Mouse (Mus musculus): ENCODE data around the gene Ino80b.
A peak's percentile ranks its signal among the peaks of the same experiment; 100 is the strongest.

Gene Ino80b

GRCm38 (mm10) chr6:83116373-83117164 lies 8.7 kb downstream of the Ino80b start:
- DNase-seq: no peak

GRCm38 (mm10) chr6:83115682-83116372 lies 9.4 kb downstream of the Ino80b start:
- DNase-seq: no peak

GRCm38 (mm10) chr6:83115011-83115671 lies 10.1 kb downstream of the Ino80b start, which contains the start of gene Mogs:
TSS of gene Mogs (plus strand) at chr6:83115496.
- peak; percentile 90 for DNase-seq

- no peak for DNase-seq
These were observed 13.6 kb downstream of the Ino80b start for GRCm38 (mm10) chr6:83111510-83112136.

- DNase-seq: peak; percentile 79
These were observed 16.2 kb downstream of the Ino80b start, which contains the start of gene Mrpl53 for GRCm38 (mm10) chr6:83108762-83109668. TSS of gene Mrpl53 (plus strand) at chr6:83109040.

GRCm38 (mm10) chr6:83107566-83108400 lies 17.4 kb downstream of the Ino80b start:
- peak; percentile 71 for DNase-seq

GRCm38 (mm10) chr6:83104158-83104557 lies 21.1 kb downstream of the Ino80b start:
- no peak for DNase-seq

GRCm38 (mm10) chr6:83103130-83103650 lies 22.0 kb downstream of the Ino80b start:
- DNase-seq: peak; percentile 26

- peak; percentile 58 for DNase-seq
These were observed 23.3 kb downstream of the Ino80b start for GRCm38 (mm10) chr6:83101688-83102556.

- peak; percentile 94 for DNase-seq
These were observed 23.9 kb downstream of the Ino80b start, which contains the start of the genes Ccdc142 and Gm42688 for GRCm38 (mm10) chr6:83101316-83101687. TSS of gene Ccdc142 (plus strand) at chr6:83101601. TSS of gene Gm42688 (plus strand) at chr6:83101617.

- DNase-seq: peak; percentile 70
These were observed 26.8 kb downstream of the Ino80b start for GRCm38 (mm10) chr6:83098411-83098810.

GRCm38 (mm10) chr6:83095968-83096367 lies 29.3 kb downstream of the Ino80b start:
- DNase-seq: no peak

- no peak for DNase-seq
These were observed 32.7 kb downstream of the Ino80b start for GRCm38 (mm10) chr6:83092416-83093127.

GRCm38 (mm10) chr6:83087926-83088260 lies 37.3 kb downstream of the Ino80b start:
- no peak for DNase-seq

GRCm38 (mm10) chr6:83087205-83087925 lies 37.9 kb downstream of the Ino80b start:
- no peak for DNase-seq

- no peak for DNase-seq
These were observed 38.9 kb downstream of the Ino80b start, which contains the start of gene Lbx2 for GRCm38 (mm10) chr6:83086121-83087035. TSS of gene Lbx2 (plus strand) at chr6:83086367.

GRCm38 (mm10) chr6:83084477-83084876 lies 40.8 kb downstream of the Ino80b start:
- DNase-seq: no peak

Measured in kidney, adult 11 months (tissue).